Mouse (Mus musculus) neural tube, embryonic 14.5 days (tissue): ENCODE results near the gene Abi1. TPM values are rescaled to one million over a fixed set of nuclear protein-coding genes. Genes with fewer than 3 reads are reported as not detected.

Source experiments
- ATAC-seq: fragments of 200-750 bp; cut with Nextera tagmentation; 2 replicates; pipeline ENCODE4 v1.8.0; 2017; ENCODE audit warnings: low read depth, mild to moderate bottlenecking, moderate TSS enrichment, moderate library complexity
- H3K27ac ChIP-seq: fragments of 300-500 bp; sonication (generic); 2 replicates; pipeline ENCODE4 v1.5.1; 2014; ENCODE audit warnings: low read depth, mild to moderate bottlenecking, control low read depth, low read length, moderate library complexity, mixed read lengths
- H3K27me3 ChIP-seq: fragments of 300-500 bp; sonication (generic); 2 replicates; pipeline ENCODE4 v1.6.1; 2014; ENCODE audit warnings: low read length; ENCODE audit not compliant: control insufficient read depth, insufficient read depth
- H3K36me3 ChIP-seq: fragments of 300-500 bp; sonication (generic); 2 replicates; pipeline ENCODE4 v1.6.1; 2014; ENCODE audit warnings: low read length, mixed read lengths; ENCODE audit not compliant: control insufficient read depth, insufficient read depth
- H3K4me1 ChIP-seq: fragments of 300-500 bp; sonication (generic); 2 replicates; pipeline ENCODE4 v1.6.1; 2014; ENCODE audit warnings: low read length; ENCODE audit not compliant: control insufficient read depth, insufficient read depth
- H3K4me2 ChIP-seq: fragments of 300-500 bp; sonication (generic); 2 replicates; pipeline ENCODE4 v1.6.1; 2014; ENCODE audit warnings: mild to moderate bottlenecking, low read depth, low read length, control low read depth
- H3K4me3 ChIP-seq: fragments of 300-500 bp; sonication (generic); 2 replicates; pipeline ENCODE4 v1.5.1; 2014; ENCODE audit warnings: low read depth, low read length, control low read depth, mixed read lengths
- H3K9ac ChIP-seq: fragments of 300-500 bp; sonication (generic); replicated peaks from 2 replicates; pipeline ENCODE4 v1.6.1; 2014; ENCODE audit warnings: low read depth, mild to moderate bottlenecking, control low read depth, low read length, mixed read lengths
- H3K9me3 ChIP-seq: fragments of 300-500 bp; sonication (generic); 2 replicates; pipeline ENCODE4 v1.6.1; 2016; ENCODE audit warnings: low read length; ENCODE audit not compliant: control insufficient read depth
- WGBS: fragments of 180-500 bp; shearing (Covaris S2); extraction: QIAGEN DNeasy Blood & Tissue Kit; methylation state at CpG from one replicate; pipeline ENCODE4 v1.1.7; 2014; 5-methylcytosine and 5-hydroxymethylcytosine counted together
- polyA plus RNA-seq: library from polyadenylated mRNA; unstranded; fragments of >200 nt; fragmentation: Nextera tagmentation; extraction: Ambion mirVana; gene quantifications from 2 replicates; pipeline ENCODE4 v1.2.1, GENCODE M21; 2014

The Abi1 gene
- polyA plus RNA-seq, 1 experiment from 2014 or later, result 64.8 TPM

GRCm38 (mm10) chr2:23039082-23040000, 700 bp downstream of the Abi1 start:
- peaks cover 8% of the 10 kb centered on the region for H3K4me1 ChIP-seq
- no peaks in the 10 kb centered on the region for H3K9me3 ChIP-seq
- peak overlapping the region; percentile 97 for H3K27ac ChIP-seq
- ATAC-seq, result peak; percentile 88
- under 1% methylated on average over 44 of the region's 59 CpGs for WGBS
- H3K36me3 ChIP-seq, result no peaks in the 10 kb centered on the region
- peak overlapping the region; percentile 99 for H3K4me3 ChIP-seq
- H3K9ac ChIP-seq, result peak overlapping the region; percentile 92
- peak overlapping the region; percentile 72 for H3K4me2 ChIP-seq
- H3K27me3 ChIP-seq, result peaks cover 3% of the 10 kb centered on the region; the same call in 1 of the 2 replicates

DNA sequence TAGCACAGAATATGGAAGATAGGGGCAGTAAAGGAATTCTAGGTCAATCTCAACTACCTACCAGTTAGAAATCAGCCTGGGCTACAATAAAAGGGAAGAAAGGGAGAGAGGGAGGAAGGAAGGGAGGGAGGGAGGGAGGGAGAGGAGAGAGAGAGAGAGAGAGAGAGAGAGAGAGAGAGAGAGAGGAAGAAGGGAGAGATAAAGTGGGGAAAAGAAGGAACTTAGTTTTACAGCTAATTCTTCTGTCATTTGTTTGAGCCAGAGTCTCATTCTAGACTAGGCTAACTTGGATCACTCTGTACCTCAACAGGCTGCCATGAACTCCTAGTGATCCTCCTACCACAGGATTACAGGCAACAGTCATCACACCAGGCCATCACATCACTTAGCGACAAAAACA, 4.6 kb downstream of the Abi1 start:
- Histone ChIP-seq H3K27me3 (peaks cover 3% of the 10 kb centered on the region; the same call in 1 of the 2 replicates), H3K4me3 (no peak overlapping the region), H3K9me3 (no peaks in the 10 kb centered on the region), H3K4me2 (no peak overlapping the region), H3K36me3 (no peaks in the 10 kb centered on the region), H3K27ac (no peak overlapping the region), H3K9ac (no peak overlapping the region), H3K4me1 (peaks cover 8% of the 10 kb centered on the region)
- WGBS, result 98% methylated on average over 1 of the region's 1 CpGs
- ATAC-seq, result no peak

GRCm38 (mm10) chr2:23034692-23035435, 5.2 kb downstream of the Abi1 start:
- H3K27me3 ChIP-seq, result peaks cover 3% of the 10 kb centered on the region; the same call in 1 of the 2 replicates
- 88% methylated on average over 3 of the region's 3 CpGs for WGBS
- no peak overlapping the region for H3K9ac ChIP-seq
- no peak for ATAC-seq
- no peaks in the 10 kb centered on the region for H3K36me3 ChIP-seq
- no peak overlapping the region for H3K27ac ChIP-seq
- no peaks in the 10 kb centered on the region for H3K9me3 ChIP-seq
- peaks cover 8% of the 10 kb centered on the region for H3K4me1 ChIP-seq
- no peak overlapping the region for H3K4me3 ChIP-seq
- no peak overlapping the region for H3K4me2 ChIP-seq

DNA sequence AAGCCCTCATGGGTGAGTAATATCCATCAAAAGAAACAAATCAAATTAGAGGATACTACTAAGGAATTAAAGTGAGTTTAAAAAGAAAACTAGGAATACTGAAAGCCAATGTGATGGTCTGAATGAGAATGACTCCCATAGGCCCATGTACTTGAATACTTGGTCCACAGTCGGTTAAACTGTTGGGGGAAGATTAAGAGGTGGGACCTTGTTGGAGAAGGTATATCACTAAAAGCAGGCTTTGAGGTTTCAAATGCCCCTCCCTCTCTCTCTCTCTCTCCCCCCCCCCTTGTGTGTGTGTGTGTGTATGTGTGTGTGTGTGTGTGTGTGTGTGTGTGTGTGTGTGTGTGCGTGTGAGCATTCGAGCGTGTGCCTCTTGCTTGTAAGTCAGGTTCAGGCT, 9.4 kb downstream of the Abi1 start:
- Histone ChIP-seq H3K27ac (no peak overlapping the region), H3K4me2 (no peak overlapping the region), H3K4me1 (no peaks in the 10 kb centered on the region), H3K27me3 (no peaks in the 10 kb centered on the region), H3K4me3 (no peak overlapping the region), H3K36me3 (no peaks in the 10 kb centered on the region), H3K9ac (no peak overlapping the region), H3K9me3 (no peaks in the 10 kb centered on the region)
- ATAC-seq, result no peak
- WGBS, result 100% methylated on average over 1 of the region's 4 CpGs

GRCm38 (mm10) chr2:23028826-23029225, 11.2 kb downstream of the Abi1 start:
- no peaks in the 10 kb centered on the region for H3K4me1 ChIP-seq
- no peak overlapping the region for H3K4me3 ChIP-seq
- no peaks in the 10 kb centered on the region for H3K36me3 ChIP-seq
- H3K9me3 ChIP-seq, result no peaks in the 10 kb centered on the region
- no peak overlapping the region for H3K27ac ChIP-seq
- H3K4me2 ChIP-seq, result no peak overlapping the region
- peak; percentile 28; the same call in 1 of the 2 replicates for ATAC-seq
- no peak overlapping the region for H3K9ac ChIP-seq
- no peaks in the 10 kb centered on the region for H3K27me3 ChIP-seq
- 76% methylated on average over 4 of the region's 4 CpGs for WGBS

- 98% methylated on average over 1 of the region's 1 CpGs for WGBS
- Histone ChIP-seq H3K4me1 (no peaks in the 10 kb centered on the region), H3K4me3 (no peak overlapping the region), H3K9ac (no peak overlapping the region), H3K9me3 (no peaks in the 10 kb centered on the region), H3K27me3 (no peaks in the 10 kb centered on the region), H3K36me3 (no peaks in the 10 kb centered on the region), H3K27ac (no peak overlapping the region), H3K4me2 (no peak overlapping the region)
- ATAC-seq, result no peak
Measured at GRCm38 (mm10) chr2:23026379-23026778, 13.7 kb downstream of the Abi1 start.

DNA sequence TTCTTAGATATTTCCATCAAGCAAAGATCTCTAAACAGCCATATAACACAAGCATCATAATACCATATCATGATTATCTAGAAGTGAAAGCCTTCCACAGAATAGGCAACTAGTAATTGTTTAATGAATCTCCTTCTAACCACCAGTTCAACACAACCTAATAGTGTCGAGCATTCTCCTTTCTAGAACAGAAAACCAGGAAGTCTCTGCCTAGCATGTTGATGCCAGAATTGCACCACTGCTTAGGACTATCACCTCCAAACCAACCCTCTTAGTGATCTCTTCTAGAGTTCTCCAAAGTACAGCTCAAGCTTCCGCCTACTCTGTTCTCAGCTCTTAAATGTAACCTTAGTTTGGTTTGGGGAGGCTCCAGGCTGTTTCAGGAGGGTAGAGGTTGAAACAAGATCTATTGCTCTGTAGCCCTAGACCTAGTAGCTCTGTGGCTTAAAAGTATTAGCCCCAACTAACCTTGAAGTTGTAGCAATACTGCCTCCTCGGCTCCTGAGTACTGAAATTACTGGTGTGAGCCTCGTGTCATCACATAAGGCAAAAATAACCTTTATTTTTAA, 16.2 kb downstream of the Abi1 start:
- 96% methylated on average over 4 of the region's 4 CpGs for WGBS

GRCm38 (mm10) chr2:23023023-23023422, 17.0 kb downstream of the Abi1 start:
- Histone ChIP-seq H3K4me3 (no peak overlapping the region), H3K9ac (no peak overlapping the region), H3K4me2 (no peak overlapping the region), H3K9me3 (no peaks in the 10 kb centered on the region), H3K4me1 (no peaks in the 10 kb centered on the region), H3K36me3 (no peaks in the 10 kb centered on the region), H3K27me3 (no peaks in the 10 kb centered on the region), H3K27ac (no peak overlapping the region)
- WGBS, result 88% methylated on average over 3 of the region's 3 CpGs
- ATAC-seq, result no peak

More for the DNA sequence above, 16.2 kb downstream of the Abi1 start:
- Histone ChIP-seq H3K9me3 (no peaks in the 10 kb centered on the region), H3K4me1 (no peaks in the 10 kb centered on the region), H3K9ac (no peak overlapping the region), H3K27me3 (no peaks in the 10 kb centered on the region), H3K36me3 (no peaks in the 10 kb centered on the region), H3K27ac (no peak overlapping the region), H3K4me3 (no peak overlapping the region), H3K4me2 (no peak overlapping the region)
- ATAC-seq, result no peak
